Mouse (Mus musculus): Measurements from ENCODE around the gene Scap. TPM values are rescaled to one million over a fixed set of nuclear protein-coding genes. Genes with fewer than 3 reads are reported as not detected.

Gene Scap
- total and polyA plus RNA-seq, 3 experiments: 24.7 to 48.9 (median 40.4) TPM

GRCm38 (mm10) chr9:110316503-110316902, 16.6 kb upstream of the Scap start:
- dilution Hi-C loops (cut with MboI; ENCODE audit: extremely low pct_ligation_motif_present, extremely low pct_unique_long_range_greater_than_20kb, low sequenced_read_pairs) (no loop called here), in situ Hi-C loops (cut with MboI; ENCODE audit: low pct_ligation_motif_present, low pct_unique_long_range_greater_than_20kb, low sequenced_read_pairs) (no loop called here)
- no peak overlapping the region for H3K27ac ChIP-seq (ENCODE audit: insufficient read depth, low read depth)
- no peaks in the 10 kb centered on the region for H3K9me3 ChIP-seq (replicated peaks; ENCODE audit: low read length)
- peaks cover 0 to 4% of the 10 kb centered on the region in 2 experiments; a peak in 1 of 4 replicates for H3K4me1 ChIP-seq (ENCODE audit: control insufficient read depth in 1 of 2, insufficient read depth in 2 of 2)
- H3K4me2 ChIP-seq (ENCODE audit: insufficient read depth, low read depth, poor library complexity, severe bottlenecking): no peak overlapping the region
- no peaks in the 10 kb centered on the region for H3K79me2 ChIP-seq (replicated peaks; ENCODE audit: control insufficient read depth, extremely low read depth, insufficient read depth, poor library complexity, severe bottlenecking)
- no peak overlapping the region for H3K4me3 ChIP-seq (replicated peaks in 1 of 3; ENCODE audit: low read depth in 2 of 3, low read length in 2 of 3, poor library complexity in 1 of 3)
- H3K9ac ChIP-seq (ENCODE audit: insufficient read depth, low read depth): no peak overlapping the region
- peaks cover 68 to 86% of the 10 kb centered on the region in 2 experiments for H3K36me3 ChIP-seq (replicated peaks in 1 of 2; ENCODE audit: control insufficient read depth in 1 of 2, insufficient read depth in 1 of 2, low read length in 1 of 2)
- TF ChIP-seq UBTF (IDR thresholded peaks at IDR 0.05; ENCODE audit: low read depth, low read length): no peak
- no peak for TF ChIP-seq ETS1 (conservative IDR thresholded peaks at IDR 0.05; ENCODE audit: low read depth, low read length)
- no peak for TF ChIP-seq CTCF (conservative IDR thresholded peaks at IDR 0.05 in 1 of 2, IDR thresholded peaks at IDR 0.05 in 1 of 2; ENCODE audit: low read depth in 2 of 2, low read length in 2 of 2)
- TF ChIP-seq ELF1 (IDR thresholded peaks at IDR 0.05; ENCODE audit: low read depth, low read length): no peak
- no peak for TF ChIP-seq JUND (conservative IDR thresholded peaks at IDR 0.05; ENCODE audit: low read depth, low read length)
- no peak for TF ChIP-seq MAZ (IDR thresholded peaks at IDR 0.05; ENCODE audit: low read depth, low read length)
- TF ChIP-seq MXI1 (IDR thresholded peaks at IDR 0.05; ENCODE audit: low read depth, low read length): no peak
- no peak for TF ChIP-seq USF1 (IDR thresholded peaks at IDR 0.05; ENCODE audit: low read depth, low read length)
- TF ChIP-seq ZC3H11A (IDR thresholded peaks at IDR 0.05; ENCODE audit: low read depth, low read length): no peak
- no peak for TF ChIP-seq MAX (IDR thresholded peaks at IDR 0.05; ENCODE audit: low read length)
- TF ChIP-seq KAT2A (IDR thresholded peaks at IDR 0.05; ENCODE audit: insufficient replicate concordance, low read length): no peak
- no peak for TF ChIP-seq TBP (conservative IDR thresholded peaks at IDR 0.05; ENCODE audit: low read depth, low read length)
- TF ChIP-seq NRF1 (IDR thresholded peaks at IDR 0.05; ENCODE audit: low read depth, low read length): no peak
- no peak for TF ChIP-seq MYC (IDR thresholded peaks at IDR 0.05; ENCODE audit: low read depth, low read length)
- no peak for TF ChIP-seq SIN3A (IDR thresholded peaks at IDR 0.05; ENCODE audit: low read length)
- no peak for TF ChIP-seq JUN (IDR thresholded peaks at IDR 0.05; ENCODE audit: insufficient read depth, low read depth, low read length)
- TF ChIP-seq POLR2A (IDR thresholded peaks at IDR 0.05; ENCODE audit: low read depth, low read length): no peak
- TF ChIP-seq EP300 (IDR thresholded peaks at IDR 0.05; ENCODE audit: low read length): no peak
- no peak for TF ChIP-seq GABPA (IDR thresholded peaks at IDR 0.05; ENCODE audit: insufficient replicate concordance, low read depth, low read length)
- TF ChIP-seq SMC3 (IDR thresholded peaks at IDR 0.05; ENCODE audit: low read depth, low read length): no peak
- no peak for DNase-seq (ENCODE audit: extremely low read depth)
- no peaks in the 10 kb centered on the region for H3K27me3 ChIP-seq (replicated peaks)

- Histone ChIP-seq H3K36me3 (replicated peaks in 1 of 2; ENCODE audit: control insufficient read depth in 1 of 2, insufficient read depth in 1 of 2, low read length in 1 of 2) (peaks cover 36 to 59% of the 10 kb centered on the region in 2 experiments), H3K9ac (ENCODE audit: insufficient read depth, low read depth) (no peak overlapping the region), H3K4me1 (ENCODE audit: control insufficient read depth in 1 of 2, insufficient read depth in 2 of 2) (no peaks in the 10 kb centered on the region), H3K27ac (ENCODE audit: insufficient read depth, low read depth) (no peak overlapping the region), H3K9me3 (replicated peaks; ENCODE audit: low read length) (no peaks in the 10 kb centered on the region), H3K4me2 (ENCODE audit: insufficient read depth, low read depth, poor library complexity, severe bottlenecking) (no peak overlapping the region), H3K79me2 (replicated peaks; ENCODE audit: control insufficient read depth, extremely low read depth, insufficient read depth, poor library complexity, severe bottlenecking) (no peaks in the 10 kb centered on the region), H3K27me3 (replicated peaks) (no peaks in the 10 kb centered on the region), H3K4me3 (replicated peaks in 1 of 3; ENCODE audit: low read depth in 2 of 3, low read length in 2 of 3, poor library complexity in 1 of 3) (no peak overlapping the region)
- in situ Hi-C loops (cut with MboI; ENCODE audit: low pct_ligation_motif_present, low pct_unique_long_range_greater_than_20kb, low sequenced_read_pairs): no loop called here
- no peak for TF ChIP-seq RCOR1 (conservative IDR thresholded peaks at IDR 0.05; ENCODE audit: low read depth, low read length)
- no peak for TF ChIP-seq ELF1 (IDR thresholded peaks at IDR 0.05; ENCODE audit: low read depth, low read length)
- no peak for TF ChIP-seq HCFC1 (IDR thresholded peaks at IDR 0.05; ENCODE audit: low read depth, low read length)
- no peak for TF ChIP-seq CHD2 (IDR thresholded peaks at IDR 0.05; ENCODE audit: low read length)
- TF ChIP-seq POLR2AphosphoS2 (IDR thresholded peaks at IDR 0.05; ENCODE audit: low read depth, low read length): no peak
- TF ChIP-seq MAZ (IDR thresholded peaks at IDR 0.05; ENCODE audit: low read depth, low read length): no peak
- TF ChIP-seq PAX5 (IDR thresholded peaks at IDR 0.05; ENCODE audit: low read length): no peak
- no peak for TF ChIP-seq KAT2A (IDR thresholded peaks at IDR 0.05; ENCODE audit: insufficient replicate concordance, low read length)
- TF ChIP-seq E2F4 (IDR thresholded peaks at IDR 0.05; ENCODE audit: insufficient replicate concordance, low read depth, low read length): no peak
- TF ChIP-seq NELFE (IDR thresholded peaks at IDR 0.05; ENCODE audit: low read depth, low read length): no peak
- no peak for TF ChIP-seq ZNF384 (IDR thresholded peaks at IDR 0.05; ENCODE audit: low read depth, low read length)
- TF ChIP-seq CTCF (conservative IDR thresholded peaks at IDR 0.05 in 1 of 2, IDR thresholded peaks at IDR 0.05 in 1 of 2; ENCODE audit: low read depth in 2 of 2, low read length in 2 of 2): no peak
- TF ChIP-seq EP300 (IDR thresholded peaks at IDR 0.05; ENCODE audit: low read length): no peak
- TF ChIP-seq BHLHE40 (IDR thresholded peaks at IDR 0.05; ENCODE audit: low read depth, low read length): no peak
- TF ChIP-seq USF2 (conservative IDR thresholded peaks at IDR 0.05; ENCODE audit: low read depth, low read length): no peak
- no peak for TF ChIP-seq GABPA (IDR thresholded peaks at IDR 0.05; ENCODE audit: insufficient replicate concordance, low read depth, low read length)
- TF ChIP-seq JUN (IDR thresholded peaks at IDR 0.05; ENCODE audit: insufficient read depth, low read depth, low read length): no peak
- no peak for TF ChIP-seq SMC3 (IDR thresholded peaks at IDR 0.05; ENCODE audit: low read depth, low read length)
- no peak for TF ChIP-seq MYC (IDR thresholded peaks at IDR 0.05; ENCODE audit: low read depth, low read length)
- TF ChIP-seq SIN3A (IDR thresholded peaks at IDR 0.05; ENCODE audit: low read length): no peak
- DNase-seq (ENCODE audit: extremely low read depth): no peak
- dilution Hi-C loops (cut with MboI; ENCODE audit: extremely low pct_ligation_motif_present, extremely low pct_unique_long_range_greater_than_20kb, low sequenced_read_pairs): no loop called here
These were observed 12.3 kb upstream of the Scap start for GRCm38 (mm10) chr9:110320769-110321168.
